Mouse (Mus musculus) heart, adult 2 months (tissue): ENCODE data around the gene Ppfibp2.

ENCODE experiments used
- CTCF ChIP-seq: fragments of 200-600 bp; IDR thresholded peaks from 2 replicates; pipeline ENCODE4 v1.8.1; 2022; ENCODE audit warnings: antibody characterized with exemption, mild to moderate bottlenecking, moderate library complexity
- EP300 ChIP-seq: fragments of 200-500 bp; IDR thresholded peaks from 2 replicates; pipeline ENCODE4 v1.6.1; 2011; ENCODE audit warnings: low read depth, low read length, control low read depth; ENCODE audit not compliant: insufficient read depth
- POLR2A ChIP-seq: fragments of 200-500 bp; IDR thresholded peaks from 2 replicates; pipeline ENCODE4 v1.6.1; 2011; ENCODE audit warnings: mild to moderate bottlenecking, low read depth, low read length, control low read depth; ENCODE audit not compliant: insufficient read depth

- TF ChIP-seq EP300 (no peak), CTCF (no peak), POLR2A (no peak)
Measured at GRCm38 (mm10) chr7:107663621-107664020, 68.6 kb downstream of the Ppfibp2 start.
